Mouse (Mus musculus) stomach, embryonic 14.5 days (tissue): Measurements from ENCODE around the gene 1110008L16Rik. TPM values are rescaled to one million over a fixed set of nuclear protein-coding genes. Genes with fewer than 3 reads are reported as not detected.

Experiments used
- ATAC-seq: fragments of 200-750 bp; cut with Nextera tagmentation; 2 replicates; pipeline ENCODE4 v1.8.0; 2017; ENCODE audit warnings: low read depth, moderate TSS enrichment; ENCODE audit not compliant: insufficient number of reproducible peaks, insufficient read depth, low FRiP score
- H3K27ac ChIP-seq: fragments of 300-500 bp; sonication (generic); 2 replicates; pipeline ENCODE4 v1.5.1; 2014; ENCODE audit warnings: mild to moderate bottlenecking, low read length, moderate library complexity, mixed read lengths
- H3K27me3 ChIP-seq: fragments of 300-500 bp; sonication (generic); 2 replicates; pipeline ENCODE4 v1.6.1; 2014; ENCODE audit warnings: low read length, control low read depth, mixed read lengths; ENCODE audit not compliant: control insufficient read depth, insufficient read depth
- H3K36me3 ChIP-seq: fragments of 300-500 bp; sonication (generic); 2 replicates; pipeline ENCODE4 v1.6.1; 2014; ENCODE audit warnings: mild to moderate bottlenecking, control low read depth, low read length, moderate library complexity, mixed read lengths; ENCODE audit not compliant: control insufficient read depth, insufficient read depth
- H3K4me1 ChIP-seq: fragments of 300-500 bp; sonication (generic); 2 replicates; pipeline ENCODE4 v1.6.1; 2014; ENCODE audit warnings: low read length, control low read depth, mixed read lengths; ENCODE audit not compliant: control insufficient read depth, insufficient read depth
- H3K4me2 ChIP-seq: fragments of 300-500 bp; sonication (generic); replicated peaks from 2 replicates; pipeline ENCODE4 v1.6.1; 2014; ENCODE audit warnings: low read depth, low read length, control low read depth
- H3K4me3 ChIP-seq: fragments of 300-500 bp; sonication (generic); 2 replicates; pipeline ENCODE4 v1.5.1; 2014; ENCODE audit warnings: low read depth, low read length, control low read depth
- H3K9ac ChIP-seq: fragments of 300-500 bp; sonication (generic); replicated peaks from 2 replicates; pipeline ENCODE4 v1.6.1; 2014; ENCODE audit warnings: low read depth, mild to moderate bottlenecking, control low read depth, low read length, moderate library complexity, mixed read lengths
- H3K9me3 ChIP-seq: fragments of 300-500 bp; sonication (generic); 2 replicates; pipeline ENCODE4 v1.6.1; 2016; ENCODE audit warnings: low read depth, low read length, control low read depth; ENCODE audit not compliant: control insufficient read depth
- WGBS: fragments of 180-500 bp; shearing (Covaris S2); extraction: QIAGEN DNeasy Blood & Tissue Kit; methylation state at CpG from one replicate; pipeline ENCODE4 v1.1.7; 2014; 5-methylcytosine and 5-hydroxymethylcytosine counted together
- polyA plus RNA-seq: library from polyadenylated mRNA; unstranded; fragments of >200 nt; fragmentation: Nextera tagmentation; extraction: Ambion mirVana; gene quantifications from 2 replicates; pipeline ENCODE4 v1.2.1, GENCODE M21; 2014

1110008L16Rik gene
- polyA plus RNA-seq, 1 experiment from 2014 or later, result 29.5 TPM

DNA sequence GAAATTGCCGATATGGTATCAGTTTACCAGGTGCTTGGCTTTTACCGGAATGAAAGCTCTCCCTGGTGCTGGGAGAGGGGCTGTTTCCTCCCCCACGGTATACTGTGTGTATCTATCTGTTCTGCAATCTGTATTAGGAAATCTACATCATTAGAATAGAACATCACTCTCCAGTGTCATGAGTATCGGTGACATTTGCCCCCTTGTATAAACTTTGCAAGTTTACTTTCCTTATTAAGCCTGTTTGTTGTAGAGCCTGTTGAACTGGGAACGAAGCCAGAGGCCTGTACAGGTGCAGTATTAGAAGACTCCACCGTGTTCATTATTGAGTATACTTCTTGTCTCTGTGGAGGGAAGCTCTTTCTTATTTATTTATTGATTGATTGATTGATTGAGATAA is 54.0 kb downstream of the 1110008L16Rik start:
- WGBS, result 38% methylated on average over 6 of the region's 6 CpGs
- H3K9ac ChIP-seq, result no peak overlapping the region
- no peak overlapping the region for H3K4me3 ChIP-seq
- no peaks in the 10 kb centered on the region for H3K27me3 ChIP-seq
- no peaks in the 10 kb centered on the region for H3K9me3 ChIP-seq
- H3K36me3 ChIP-seq, result no peaks in the 10 kb centered on the region
- peak overlapping the region; percentile 66; the same call in 1 of the 2 replicates for H3K27ac ChIP-seq
- H3K4me2 ChIP-seq, result 0 out of 2 replicates have a peak overlapping the region, but pooled peaks have one; percentile 4
- peak; percentile 65 for ATAC-seq
- H3K4me1 ChIP-seq, result 0 out of 2 replicates have a peak, but pooled peaks cover 8% of the 10 kb centered on the region

DNA sequence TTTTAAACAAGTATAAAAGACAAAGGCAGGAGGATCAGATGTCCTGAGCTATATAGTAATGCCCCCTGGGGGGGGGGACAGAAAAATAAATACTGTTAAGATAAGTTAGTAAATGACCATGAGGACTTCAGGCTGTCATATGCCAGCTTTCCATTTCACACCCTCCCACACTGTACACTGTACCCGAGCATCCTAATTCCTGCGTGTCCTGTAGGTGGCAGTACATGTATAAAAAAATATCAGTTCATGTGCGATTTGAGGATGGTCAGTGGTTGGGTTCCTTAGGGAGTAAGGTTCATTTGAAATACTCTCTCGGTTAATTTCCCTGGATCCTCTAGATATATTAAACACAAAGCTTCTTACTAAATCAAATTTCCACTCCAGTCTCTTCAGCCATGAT is 55.5 kb downstream of the 1110008L16Rik start:
- H3K27me3 ChIP-seq, result no peaks in the 10 kb centered on the region
- 0 out of 2 replicates have a peak, but pooled peaks cover 8% of the 10 kb centered on the region for H3K4me1 ChIP-seq
- no peak overlapping the region for H3K9ac ChIP-seq
- no peaks in the 10 kb centered on the region for H3K9me3 ChIP-seq
- no peak overlapping the region for H3K4me3 ChIP-seq
- no peak overlapping the region for H3K27ac ChIP-seq
- no peaks in the 10 kb centered on the region for H3K36me3 ChIP-seq
- no peak for ATAC-seq
- WGBS, result 61% methylated on average over 4 of the region's 4 CpGs
- H3K4me2 ChIP-seq, result no peak overlapping the region

- Histone ChIP-seq H3K27me3 (no peaks in the 10 kb centered on the region), H3K4me2 (no peak overlapping the region), H3K36me3 (no peaks in the 10 kb centered on the region), H3K27ac (no peak overlapping the region), H3K4me1 (0 out of 2 replicates have a peak, but pooled peaks cover 8% of the 10 kb centered on the region), H3K4me3 (no peak overlapping the region), H3K9ac (no peak overlapping the region), H3K9me3 (no peaks in the 10 kb centered on the region)
- WGBS, result 57% methylated on average over 1 of the region's 1 CpGs
- ATAC-seq, result no peak
Measured at GRCm38 (mm10) chr12:55357303-55357702, 57.9 kb downstream of the 1110008L16Rik start.

DNA sequence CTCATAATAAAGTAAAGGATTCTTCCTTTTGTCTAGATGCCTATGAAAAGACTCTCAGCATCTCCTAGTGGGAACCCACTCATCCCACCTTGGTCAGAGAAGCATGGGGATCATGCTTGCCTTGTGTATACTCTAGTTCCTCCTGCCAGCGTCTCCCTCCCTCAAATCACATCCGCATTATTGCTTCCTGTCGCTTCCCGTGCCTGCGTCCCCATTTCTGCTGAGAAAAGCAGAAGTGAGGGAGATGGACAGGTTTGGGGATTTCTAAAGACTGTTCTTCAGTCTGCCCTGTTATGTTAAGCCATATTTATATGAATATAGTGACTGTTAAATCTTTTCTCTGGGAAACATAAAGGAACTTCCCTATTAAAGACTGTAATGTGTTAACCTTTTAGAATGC is 61.6 kb downstream of the 1110008L16Rik start:
- H3K27me3 ChIP-seq, result no peaks in the 10 kb centered on the region
- no peak overlapping the region for H3K27ac ChIP-seq
- no peaks in the 10 kb centered on the region for H3K4me1 ChIP-seq
- WGBS, result 82% methylated on average over 5 of the region's 5 CpGs
- no peak for ATAC-seq
- H3K4me2 ChIP-seq, result no peak overlapping the region
- no peak overlapping the region for H3K4me3 ChIP-seq
- H3K9me3 ChIP-seq, result no peaks in the 10 kb centered on the region
- H3K9ac ChIP-seq, result no peak overlapping the region
- no peaks in the 10 kb centered on the region for H3K36me3 ChIP-seq

DNA sequence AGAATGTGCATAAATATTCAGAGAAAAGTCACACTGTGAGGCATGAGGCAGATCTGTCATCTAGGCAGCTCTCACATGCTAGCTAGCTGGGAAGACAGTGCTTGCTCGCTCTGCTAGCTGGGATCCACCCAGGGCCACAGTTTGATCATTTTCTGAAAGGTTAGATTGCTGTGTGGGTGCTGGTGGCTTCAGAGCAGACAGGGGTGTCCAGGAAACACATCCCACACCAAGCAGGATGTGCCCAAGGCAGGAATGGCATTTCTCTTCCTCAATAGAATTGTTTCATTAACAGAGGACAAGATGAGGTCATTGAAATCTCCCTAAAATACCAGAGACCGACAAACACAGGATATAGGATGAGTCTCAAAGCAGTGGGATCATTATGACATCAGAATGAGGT is 65.7 kb downstream of the 1110008L16Rik start:
- 0 out of 2 replicates have a peak, but pooled peaks cover 5% of the 10 kb centered on the region for H3K4me1 ChIP-seq
- no peaks in the 10 kb centered on the region for H3K27me3 ChIP-seq
- H3K9me3 ChIP-seq, result no peaks in the 10 kb centered on the region
- H3K4me3 ChIP-seq, result no peak overlapping the region
- no peak for ATAC-seq
- H3K4me2 ChIP-seq, result no peak overlapping the region
- no peak overlapping the region for H3K27ac ChIP-seq
- no peaks in the 10 kb centered on the region for H3K36me3 ChIP-seq
- no peak overlapping the region for H3K9ac ChIP-seq
- WGBS, result 74% methylated on average over 2 of the region's 2 CpGs

- H3K27me3 ChIP-seq, result no peaks in the 10 kb centered on the region
- ATAC-seq, result no peak
- H3K36me3 ChIP-seq, result no peaks in the 10 kb centered on the region
- H3K4me1 ChIP-seq, result no peaks in the 10 kb centered on the region
- H3K9ac ChIP-seq, result no peak overlapping the region
- no peak overlapping the region for H3K4me3 ChIP-seq
- WGBS, result 77% methylated on average over 3 of the region's 3 CpGs
- H3K27ac ChIP-seq, result no peak overlapping the region
- H3K9me3 ChIP-seq, result no peaks in the 10 kb centered on the region
- H3K4me2 ChIP-seq, result no peak overlapping the region
Measured at GRCm38 (mm10) chr12:55372424-55373055, 73.2 kb downstream of the 1110008L16Rik start.

DNA sequence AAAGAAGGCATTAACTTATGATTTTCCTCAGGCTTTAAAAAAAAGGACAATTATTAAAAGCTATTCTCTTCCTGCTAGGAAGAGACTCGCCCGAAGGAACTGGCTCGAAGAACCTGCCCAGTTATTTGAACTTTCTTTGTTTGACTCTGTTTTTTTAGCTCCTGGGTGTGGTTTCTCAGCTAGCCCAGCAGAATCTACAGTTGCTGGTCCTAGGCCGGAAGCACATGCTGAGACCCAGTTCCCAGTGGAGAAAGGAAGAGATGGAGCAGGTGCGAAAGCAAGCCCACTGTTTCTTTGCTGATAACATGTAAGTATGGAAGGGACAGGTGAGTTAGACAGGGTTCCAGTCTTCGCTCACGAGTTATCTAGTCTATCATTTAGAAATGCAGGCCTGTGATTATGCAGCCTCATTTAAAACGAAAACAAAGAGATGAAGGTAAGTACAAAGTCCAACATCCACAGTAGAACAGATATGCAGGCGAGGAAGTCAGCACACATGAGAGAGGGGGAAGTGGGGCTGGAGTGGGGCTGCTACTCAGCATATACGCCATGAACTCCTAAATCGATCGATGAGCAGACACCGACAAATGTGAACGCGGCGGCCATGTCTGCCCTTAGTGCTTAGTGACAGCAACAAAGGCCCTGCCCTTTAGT is 77.7 kb downstream of the 1110008L16Rik start:
- H3K9me3 ChIP-seq, result no peaks in the 10 kb centered on the region
- no peak overlapping the region for H3K9ac ChIP-seq
- H3K4me3 ChIP-seq, result no peak overlapping the region
- H3K4me2 ChIP-seq, result no peak overlapping the region
- H3K4me1 ChIP-seq, result no peaks in the 10 kb centered on the region
- H3K27ac ChIP-seq, result peak overlapping the region; percentile 22; the same call in 1 of the 2 replicates
- no peaks in the 10 kb centered on the region for H3K36me3 ChIP-seq
- ATAC-seq, result peak; percentile 53
- 82% methylated on average over 16 of the region's 16 CpGs for WGBS
- no peaks in the 10 kb centered on the region for H3K27me3 ChIP-seq

GRCm38 (mm10) chr12:55377610-55377980 is 78.2 kb downstream of the 1110008L16Rik start:
- Histone ChIP-seq H3K27ac (peak overlapping the region; percentile 22; the same call in 1 of the 2 replicates), H3K36me3 (no peaks in the 10 kb centered on the region), H3K4me1 (no peaks in the 10 kb centered on the region), H3K27me3 (no peaks in the 10 kb centered on the region), H3K9ac (no peak overlapping the region), H3K4me2 (no peak overlapping the region), H3K4me3 (no peak overlapping the region), H3K9me3 (no peaks in the 10 kb centered on the region)
- 0 out of 2 replicates have a peak, but pooled peaks have one; percentile 4 for ATAC-seq
- WGBS, result 67% methylated on average over 6 of the region's 6 CpGs
